Mouse (Mus musculus) T-cell, adult 66 days (primary cell): ENCODE measurements around the gene Eif3f. TPM values are rescaled to one million over a fixed set of nuclear protein-coding genes. Genes with fewer than 3 reads are reported as not detected.

Source experiments
- total RNA-seq, 2 experiments: library from RNA; stranded (reverse); gene quantifications; 3 replicates in 1 of 2; 4 replicates in 1 of 2; pipeline ENCODE4 v1.2.4; 2023

Eif3f gene
- 100 to 1,000 TPM; 272 to 302 TPM for total RNA-seq

GRCm38 (mm10) chr7:108933794-108934731, at the start of gene Eif3f:
Gene Eif3f, plus strand, starts transcription at chr7:108934417.

GRCm38 (mm10) chr7:108884906-108885305, 49.3 kb upstream of the Eif3f start, which contains the start of gene Olfr518:
Gene Olfr518, minus strand, starts transcription at chr7:108885006.

GRCm38 (mm10) chr7:108894320-108894719, 39.9 kb upstream of the Eif3f start, which contains the start of gene Olfr519:
Gene Olfr519, minus strand, starts transcription at chr7:108894420.

GRCm38 (mm10) chr7:108929726-108930393, 4.4 kb upstream of the Eif3f start, which contains the start of gene Nlrp10:
Gene Nlrp10, minus strand, starts transcription at chr7:108930178.

GRCm38 (mm10) chr7:108950312-108950761, 16.1 kb downstream of the Eif3f start, which contains the start of gene Tub:
Gene Tub, plus strand, starts transcription at chr7:108950338.

Other genes starting within 250 kb of the Eif3f start
- not detected for gene Olfr512, start 221.1 kb upstream of the Eif3f start, total RNA-seq
- not detected for gene Olfr513, start 183.4 kb upstream of the Eif3f start, total RNA-seq
- not detected for gene Olfr514, start 108.4 kb upstream of the Eif3f start, total RNA-seq
- gene Olfr516, start 83.9 kb upstream of the Eif3f start, total RNA-seq = not detected
- not detected for gene Olfr517, start 62.0 kb upstream of the Eif3f start, total RNA-seq
- not detected for gene Olfr518, start 49.4 kb upstream of the Eif3f start, total RNA-seq
- gene Olfr519, start 40.0 kb upstream of the Eif3f start, total RNA-seq = not detected
- gene Nlrp10, start 4.2 kb upstream of the Eif3f start, total RNA-seq = under 1 TPM; 0.24 to 0.47 TPM
- 1 to 10 TPM in 1 of 2 experiments, under 1 TPM in 1; 0.84 to 1.9 TPM for gene Tub, start 15.9 kb downstream of the Eif3f start, total RNA-seq
- under 1 TPM in 1 of 2 experiments, not detected in 1; 0.29 TPM for gene Ric3, start 148.9 kb downstream of the Eif3f start, total RNA-seq
- not detected for gene Lmo1, start 240.8 kb downstream of the Eif3f start, total RNA-seq